Mouse (Mus musculus) heart, embryonic 11.5 days (tissue): Measurements from ENCODE around the gene Znrf3. TPM values are rescaled to one million over a fixed set of nuclear protein-coding genes. Genes with fewer than 3 reads are reported as not detected.

Experiments
- ATAC-seq: fragments of 200-750 bp; cut with Nextera tagmentation; replicated peaks from 2 replicates; pipeline ENCODE4 v1.8.0; 2017; ENCODE audit warnings: moderate library complexity; ENCODE audit not compliant: insufficient number of reproducible peaks, low FRiP score, low TSS enrichment
- H3K27ac ChIP-seq: fragments of 300-500 bp; sonication (generic); 2 replicates; pipeline ENCODE4 v1.5.1; 2014; ENCODE audit warnings: mild to moderate bottlenecking, low read depth, low read length
- H3K27me3 ChIP-seq: fragments of 300-500 bp; sonication (generic); 2 replicates; pipeline ENCODE4 v1.6.1; 2014; ENCODE audit warnings: mild to moderate bottlenecking, low read length, mixed read lengths; ENCODE audit not compliant: control insufficient read depth, insufficient read depth
- H3K36me3 ChIP-seq: fragments of 300-500 bp; sonication (generic); 2 replicates; pipeline ENCODE4 v1.6.1; 2014; ENCODE audit warnings: mild to moderate bottlenecking, low read length, moderate library complexity, mixed read lengths; ENCODE audit not compliant: control insufficient read depth, insufficient read depth
- H3K4me1 ChIP-seq: fragments of 300-500 bp; sonication (generic); 2 replicates; pipeline ENCODE4 v1.6.1; 2014; ENCODE audit warnings: low read length; ENCODE audit not compliant: control insufficient read depth, insufficient read depth
- H3K4me2 ChIP-seq: fragments of 300-500 bp; sonication (generic); 2 replicates; pipeline ENCODE4 v1.6.1; 2014; ENCODE audit warnings: mild to moderate bottlenecking, moderate library complexity
- H3K4me3 ChIP-seq: fragments of 300-500 bp; sonication (generic); 2 replicates; pipeline ENCODE4 v1.5.1; 2014; ENCODE audit warnings: low read depth, low read length
- H3K9ac ChIP-seq: fragments of 300-500 bp; sonication (generic); 2 replicates; pipeline ENCODE4 v1.6.1; 2014; ENCODE audit warnings: mild to moderate bottlenecking, low read depth, low read length, moderate library complexity
- H3K9me3 ChIP-seq: fragments of 300-500 bp; sonication (generic); replicated peaks from 2 replicates; pipeline ENCODE4 v1.6.1; 2016; ENCODE audit warnings: low read length; ENCODE audit not compliant: control insufficient read depth
- WGBS: fragments of 180-500 bp; shearing (Covaris S2); extraction: QIAGEN DNeasy Blood & Tissue Kit; methylation state at CpG from one replicate; pipeline ENCODE4 v1.1.7; 2014; ENCODE audit not compliant: insufficient replicate concordance; 5-methylcytosine and 5-hydroxymethylcytosine counted together
- polyA plus RNA-seq: library from polyadenylated mRNA; unstranded; fragments of >200 nt; fragmentation: Nextera tagmentation; extraction: Ambion mirVana; gene quantifications from 2 replicates; pipeline ENCODE4 v1.2.1, GENCODE M21; 2014

Gene Znrf3
- polyA plus RNA-seq, 1 experiment from 2014 or later = 9.3 TPM

DNA sequence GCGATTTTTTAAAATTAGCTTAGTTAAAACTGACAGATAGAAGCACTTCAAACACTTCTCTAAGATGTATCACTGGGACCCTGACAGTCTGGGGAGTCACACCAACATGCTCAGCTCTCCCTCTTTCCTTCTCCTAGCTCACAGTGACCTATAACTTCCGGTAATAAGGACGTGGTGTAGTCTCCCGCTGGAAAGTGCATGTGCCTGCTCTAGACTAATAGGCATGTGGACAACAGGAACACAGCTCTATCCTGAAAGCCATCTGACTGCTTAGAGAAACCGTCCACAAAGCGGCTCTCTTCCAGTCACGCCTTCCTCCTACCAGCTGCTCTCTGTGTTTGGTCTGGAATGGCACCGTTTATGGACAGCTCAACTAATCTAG, 199.9 kb downstream of the Znrf3 start:
- no peaks in the 10 kb centered on the region for H3K27me3 ChIP-seq
- H3K4me1 ChIP-seq = peaks cover 34% of the 10 kb centered on the region
- no peak overlapping the region for H3K4me3 ChIP-seq
- no peaks in the 10 kb centered on the region for H3K36me3 ChIP-seq
- no peak overlapping the region for H3K9ac ChIP-seq
- no peaks in the 10 kb centered on the region for H3K9me3 ChIP-seq
- ATAC-seq = no peak
- peak overlapping the region; percentile 51 for H3K4me2 ChIP-seq
- WGBS = 52% methylated on average over 8 of the region's 8 CpGs
- H3K27ac ChIP-seq = peak overlapping the region; percentile 46

DNA sequence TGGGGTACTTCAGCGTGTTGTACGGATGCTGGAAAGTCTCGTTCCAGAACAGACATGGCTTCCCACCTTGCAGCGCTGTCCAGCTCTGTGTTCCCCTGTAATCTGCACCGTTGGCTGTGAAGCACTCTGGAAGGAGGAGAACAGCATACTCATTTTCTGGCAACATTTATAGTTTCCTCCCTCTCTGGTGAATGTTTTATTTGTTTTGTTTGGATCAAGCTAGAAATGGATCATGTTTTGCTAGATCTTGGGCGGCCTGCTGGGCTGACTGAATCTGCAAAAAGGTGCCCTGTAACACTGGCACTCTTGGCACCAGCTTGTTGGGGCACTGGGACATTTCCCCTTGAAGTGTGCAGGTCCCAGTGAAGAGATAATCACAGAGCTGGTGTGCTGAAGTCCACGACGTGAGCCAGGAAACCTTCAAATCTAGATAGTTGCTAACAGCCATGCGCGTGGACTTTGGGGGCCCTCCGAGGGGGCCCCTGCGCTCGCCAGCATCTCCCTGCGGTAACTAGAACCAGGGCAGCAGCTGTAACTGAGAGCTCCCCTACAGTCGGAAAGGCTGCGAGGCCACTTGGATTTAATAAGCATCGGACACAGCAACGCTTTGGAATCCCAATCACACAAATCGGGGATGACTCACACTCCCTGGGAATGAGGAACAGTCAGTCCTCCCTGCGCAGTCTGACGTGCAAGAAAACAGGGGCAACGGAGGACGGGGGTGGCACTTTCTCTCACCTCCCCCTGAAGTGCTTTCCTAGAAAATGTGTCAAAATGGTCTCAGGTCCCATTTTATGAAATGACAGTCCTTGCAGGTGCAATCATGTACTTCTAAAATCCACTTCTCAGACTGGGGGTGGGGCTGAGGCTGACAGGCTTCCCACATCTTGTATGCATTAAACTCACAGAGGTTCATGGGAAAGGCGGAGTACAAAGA, 200.6 kb downstream of the Znrf3 start:
- peak overlapping the region; percentile 51 for H3K4me2 ChIP-seq

DNA sequence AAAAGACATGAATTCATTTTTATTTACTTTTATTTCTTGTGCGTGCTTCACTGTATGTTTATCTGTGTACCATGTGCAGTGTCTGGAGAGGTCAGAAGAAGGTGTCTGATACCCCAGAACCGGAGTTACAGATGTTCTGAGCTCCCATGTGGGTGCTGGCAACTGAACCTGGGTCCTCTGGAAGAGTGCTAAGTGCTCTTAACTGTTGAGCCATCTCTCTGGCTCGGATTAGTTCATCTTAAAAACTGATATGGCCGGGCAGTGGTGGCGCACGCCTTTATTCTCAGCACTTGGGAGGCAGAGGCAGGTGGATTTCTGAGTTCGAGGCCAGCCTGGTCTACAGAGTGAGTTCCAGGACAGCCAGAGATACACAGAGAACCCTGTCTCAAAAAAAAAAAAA, 201.4 kb downstream of the Znrf3 start:
- Histone ChIP-seq H3K27ac (no peak overlapping the region), H3K27me3 (no peaks in the 10 kb centered on the region), H3K36me3 (no peaks in the 10 kb centered on the region), H3K4me2 (no peak overlapping the region), H3K4me1 (peaks cover 45% of the 10 kb centered on the region), H3K9me3 (no peaks in the 10 kb centered on the region), H3K9ac (no peak overlapping the region), H3K4me3 (no peak overlapping the region)
- no peak for ATAC-seq
- WGBS = 88% methylated on average over 7 of the region's 7 CpGs

More for the DNA sequence above, 200.6 kb downstream of the Znrf3 start:
- Histone ChIP-seq H3K9ac (no peak overlapping the region), H3K36me3 (no peaks in the 10 kb centered on the region), H3K4me1 (peaks cover 41% of the 10 kb centered on the region), H3K27me3 (no peaks in the 10 kb centered on the region), H3K27ac (peak overlapping the region; percentile 62; the same call in 1 of the 2 replicates), H3K4me3 (peak overlapping the region; percentile 12; the same call in 1 of the 2 replicates), H3K9me3 (no peaks in the 10 kb centered on the region)
- WGBS = 50% methylated on average over 24 of the region's 24 CpGs
- no peak for ATAC-seq

DNA sequence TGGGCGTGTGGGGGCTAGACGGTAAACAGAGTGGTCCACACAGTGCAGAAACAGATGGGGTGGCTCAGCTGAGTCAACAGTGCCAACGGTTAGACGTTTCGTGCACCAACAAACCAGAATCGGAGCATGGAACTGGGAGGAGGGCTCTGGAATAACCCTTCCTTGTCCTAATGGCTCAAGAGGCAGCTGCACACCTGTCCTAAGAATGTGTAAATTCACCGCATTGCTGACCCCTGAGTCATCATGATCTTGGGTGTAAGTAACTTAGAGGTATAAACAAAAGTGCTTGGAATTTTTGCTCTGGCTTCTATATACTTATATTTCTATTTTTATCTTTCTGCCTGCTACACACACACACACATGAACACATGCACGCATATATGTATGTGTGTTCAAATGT, 202.5 kb downstream of the Znrf3 start:
- no peak overlapping the region for H3K4me3 ChIP-seq
- no peak overlapping the region for H3K27ac ChIP-seq
- H3K27me3 ChIP-seq = no peaks in the 10 kb centered on the region
- H3K4me1 ChIP-seq = peaks cover 45% of the 10 kb centered on the region
- no peak overlapping the region for H3K4me2 ChIP-seq
- H3K9ac ChIP-seq = no peak overlapping the region
- H3K9me3 ChIP-seq = no peaks in the 10 kb centered on the region
- ATAC-seq = no peak
- H3K36me3 ChIP-seq = peaks cover 7% of the 10 kb centered on the region; the same call in 1 of the 2 replicates
- WGBS = 83% methylated on average over 8 of the region's 8 CpGs

DNA sequence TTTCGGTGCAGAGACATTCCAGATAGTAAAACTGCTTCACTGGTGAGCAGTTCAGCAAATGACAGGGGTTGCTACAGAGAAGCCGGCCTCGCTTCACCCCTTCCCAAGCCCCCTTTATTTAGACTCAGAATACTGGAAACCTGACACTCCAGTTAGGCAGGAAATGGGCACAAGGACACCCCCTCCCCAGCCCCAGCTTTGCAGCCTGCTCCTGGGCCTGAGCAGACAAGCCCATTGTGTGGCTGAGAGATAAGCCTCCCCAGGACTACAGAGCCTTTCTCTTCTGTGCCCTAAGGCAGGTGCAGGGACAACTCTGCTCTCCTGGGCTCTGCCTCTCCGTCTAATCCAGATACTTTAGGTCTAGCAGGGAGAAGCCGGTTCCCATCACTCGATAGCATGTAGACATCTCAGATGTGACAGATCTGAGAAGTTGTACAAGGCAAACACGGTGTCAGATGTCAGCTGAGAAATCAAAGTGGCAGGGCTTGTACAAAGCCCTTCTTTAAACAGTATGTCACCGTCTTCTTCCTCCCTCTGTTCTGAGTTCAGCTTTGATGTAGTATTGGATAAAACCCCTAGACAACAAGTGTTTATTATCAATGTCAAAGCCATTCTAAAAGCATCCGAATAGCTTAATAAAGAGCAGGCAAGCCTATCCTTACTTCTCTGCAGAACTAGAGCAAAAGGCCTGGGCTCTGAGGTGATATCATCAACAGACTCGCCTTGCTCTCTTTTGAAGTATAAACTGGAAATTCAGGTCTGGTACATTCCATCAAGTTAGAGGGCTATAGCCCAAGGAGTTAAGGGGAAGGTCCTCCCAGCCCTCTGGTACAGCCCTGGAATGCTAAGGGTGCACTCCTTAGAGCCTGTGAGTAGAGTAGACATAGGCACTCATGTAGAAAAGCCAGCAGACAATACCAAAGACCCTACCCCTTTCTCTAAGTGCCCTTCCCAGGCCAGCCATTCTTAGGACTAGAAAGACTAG, 204.6 kb downstream of the Znrf3 start:
- Histone ChIP-seq H3K4me2 (peak overlapping the region; percentile 39), H3K27me3 (no peaks in the 10 kb centered on the region), H3K27ac (peak overlapping the region; percentile 76), H3K9me3 (no peaks in the 10 kb centered on the region), H3K9ac (peak overlapping the region; percentile 49), H3K4me3 (no peak overlapping the region), H3K4me1 (peaks cover 38% of the 10 kb centered on the region), H3K36me3 (peaks cover 9% of the 10 kb centered on the region)
- ATAC-seq = 0 out of 2 replicates have a peak, but pooled peaks have one; percentile 51
- WGBS = 4% methylated on average over 10 of the region's 10 CpGs

Other genes starting within 250 kb of the Znrf3 start
- gene Kremen1, start 183.3 kb downstream of the Znrf3 start, polyA plus RNA-seq = 16.3 and 21.7 TPM in 2 replicates
- gene Xbp1, start 75.8 kb upstream of the Znrf3 start, polyA plus RNA-seq = 141 and 145 TPM in 2 replicates
- gene Ccdc117, start 97.3 kb upstream of the Znrf3 start, polyA plus RNA-seq = 14.4 and 17.8 TPM in 2 replicates
- 0.96 TPM in 1 of 2 replicates, not detected in the other for gene Ankrd36, start 124.8 kb upstream of the Znrf3 start, polyA plus RNA-seq